Mouse (Mus musculus): Measurements from ENCODE around the gene Glul. TPM values are rescaled to one million over a fixed set of nuclear protein-coding genes. Genes with fewer than 3 reads are reported as not detected.

The Glul gene
- total and polyA plus RNA-seq, 3 experiments, result 22.6 to 49.1 (median 45.2) TPM

DNA sequence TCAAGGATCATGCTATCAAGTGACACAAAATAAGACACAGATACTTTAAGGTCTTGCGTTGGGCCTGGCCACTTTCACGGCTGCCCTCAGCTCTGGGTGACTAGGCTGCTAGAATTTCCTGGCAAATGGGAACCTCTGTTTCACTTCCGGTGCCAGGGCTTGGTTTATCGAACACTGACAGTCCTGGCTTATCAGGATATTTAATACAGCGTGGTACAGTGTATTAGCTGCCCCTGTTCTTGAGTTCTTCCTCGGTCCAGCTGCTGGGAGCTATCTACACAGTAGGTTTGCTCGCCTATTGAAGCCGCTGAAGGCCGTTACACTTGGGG, 10.2 kb downstream of the Glul start:
- dilution Hi-C loops (cut with MboI; ENCODE audit: extremely low pct_ligation_motif_present, extremely low pct_unique_long_range_greater_than_20kb, low sequenced_read_pairs), result no loop called here
- Histone ChIP-seq H3K27ac (ENCODE audit: insufficient read depth, low read depth) (no peak overlapping the region), H3K4me2 (ENCODE audit: insufficient read depth, low read depth, poor library complexity, severe bottlenecking) (no peak overlapping the region)

GRCm38 (mm10) chr1:153910423-153910822, 10.7 kb downstream of the Glul start:
- H3K27me3 ChIP-seq (replicated peaks), result no peaks in the 10 kb centered on the region
- peaks cover 0 to 6% of the 10 kb centered on the region in 2 experiments; a peak in 2 of 4 replicates for H3K4me1 ChIP-seq (ENCODE audit: control insufficient read depth in 1 of 2, insufficient read depth in 2 of 2)
- no peak overlapping the region for H3K9ac ChIP-seq (ENCODE audit: insufficient read depth, low read depth)
- dilution Hi-C loops (cut with MboI; ENCODE audit: extremely low pct_ligation_motif_present, extremely low pct_unique_long_range_greater_than_20kb, low sequenced_read_pairs) (no loop called here), in situ Hi-C loops (cut with MboI; ENCODE audit: low pct_ligation_motif_present, low pct_unique_long_range_greater_than_20kb, low sequenced_read_pairs) (no loop called here)
- H3K9me3 ChIP-seq (replicated peaks; ENCODE audit: low read length), result no peaks in the 10 kb centered on the region
- H3K36me3 ChIP-seq (replicated peaks in 1 of 2; ENCODE audit: control insufficient read depth in 1 of 2, insufficient read depth in 1 of 2, low read length in 1 of 2), result peaks cover 20 to 43% of the 10 kb centered on the region in 2 experiments
- H3K4me2 ChIP-seq (ENCODE audit: insufficient read depth, low read depth, poor library complexity, severe bottlenecking), result no peak overlapping the region
- no peak overlapping the region for H3K4me3 ChIP-seq (replicated peaks in 1 of 3; ENCODE audit: low read depth in 2 of 3, low read length in 2 of 3, poor library complexity in 1 of 3)
- no peak overlapping the region for H3K27ac ChIP-seq (ENCODE audit: insufficient read depth, low read depth)
- no peaks in the 10 kb centered on the region for H3K79me2 ChIP-seq (replicated peaks; ENCODE audit: control insufficient read depth, extremely low read depth, insufficient read depth, poor library complexity, severe bottlenecking)
- TF ChIP-seq MEF2A (IDR thresholded peaks at IDR 0.05; ENCODE audit: borderline replicate concordance, low read depth, low read length) (no peak), EP300 (IDR thresholded peaks at IDR 0.05; ENCODE audit: low read length) (no peak)
- DNase-seq (ENCODE audit: extremely low read depth), result no peak

More for the DNA sequence above, 10.2 kb downstream of the Glul start:
- Histone ChIP-seq H3K27me3 (replicated peaks) (no peaks in the 10 kb centered on the region), H3K4me1 (ENCODE audit: control insufficient read depth in 1 of 2, insufficient read depth in 2 of 2) (peaks cover 0 to 6% of the 10 kb centered on the region in 2 experiments; a peak in 2 of 4 replicates), H3K4me3 (replicated peaks in 1 of 3; ENCODE audit: low read depth in 2 of 3, low read length in 2 of 3, poor library complexity in 1 of 3) (no peak overlapping the region), H3K36me3 (replicated peaks in 1 of 2; ENCODE audit: control insufficient read depth in 1 of 2, insufficient read depth in 1 of 2, low read length in 1 of 2) (peaks cover 25 to 47% of the 10 kb centered on the region in 2 experiments), H3K9me3 (replicated peaks; ENCODE audit: low read length) (no peaks in the 10 kb centered on the region), H3K9ac (ENCODE audit: insufficient read depth, low read depth) (no peak overlapping the region), H3K79me2 (replicated peaks; ENCODE audit: control insufficient read depth, extremely low read depth, insufficient read depth, poor library complexity, severe bottlenecking) (no peaks in the 10 kb centered on the region)
- no peak for TF ChIP-seq GABPA (IDR thresholded peaks at IDR 0.05; ENCODE audit: insufficient replicate concordance, low read depth, low read length)
- TF ChIP-seq JUN (IDR thresholded peaks at IDR 0.05; ENCODE audit: insufficient read depth, low read depth, low read length), result no peak
- TF ChIP-seq MAFK (IDR thresholded peaks at IDR 0.05; ENCODE audit: insufficient replicate concordance, low read length), result no peak
- TF ChIP-seq PAX5 (IDR thresholded peaks at IDR 0.05; ENCODE audit: low read length), result no peak
- TF ChIP-seq TBP (conservative IDR thresholded peaks at IDR 0.05; ENCODE audit: low read depth, low read length), result no peak
- no peak for TF ChIP-seq JUND (conservative IDR thresholded peaks at IDR 0.05; ENCODE audit: low read depth, low read length)
- no peak for TF ChIP-seq CHD1 (IDR thresholded peaks at IDR 0.05; ENCODE audit: low read depth, low read length)
- DNase-seq (ENCODE audit: extremely low read depth), result no peak
- in situ Hi-C loops (cut with MboI; ENCODE audit: low pct_ligation_motif_present, low pct_unique_long_range_greater_than_20kb, low sequenced_read_pairs), result no loop called here

DNA sequence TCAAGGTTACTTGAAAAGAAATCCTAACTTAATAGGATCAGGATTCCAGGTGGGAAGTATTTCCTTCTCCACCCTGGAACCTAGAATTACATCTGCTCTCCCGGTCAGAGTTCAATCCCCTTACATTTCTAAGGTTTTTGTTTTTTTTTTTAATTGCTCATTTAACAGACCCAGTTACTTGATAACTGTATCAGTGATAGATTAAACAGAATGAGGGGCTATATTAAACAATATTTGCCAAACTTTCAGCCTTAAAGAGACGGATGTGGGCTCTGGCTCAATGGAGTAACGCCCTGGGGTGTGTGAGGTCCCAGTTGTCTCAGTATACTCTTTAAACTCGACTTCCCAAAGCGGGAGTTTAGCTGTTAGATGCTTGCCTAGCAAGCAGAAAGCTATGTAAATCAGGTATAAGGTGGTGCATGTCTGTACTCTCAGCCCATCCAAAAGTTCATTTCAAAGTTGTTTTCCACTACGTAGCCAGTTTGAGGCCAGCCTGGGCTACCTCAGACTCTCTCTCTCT, 11.6 kb downstream of the Glul start:
- in situ Hi-C loops (cut with MboI; ENCODE audit: low pct_ligation_motif_present, low pct_unique_long_range_greater_than_20kb, low sequenced_read_pairs) (no loop called here), dilution Hi-C loops (cut with MboI; ENCODE audit: extremely low pct_ligation_motif_present, extremely low pct_unique_long_range_greater_than_20kb, low sequenced_read_pairs) (no loop called here)
- no peaks in the 10 kb centered on the region for H3K27me3 ChIP-seq (replicated peaks)
- H3K36me3 ChIP-seq (replicated peaks in 1 of 2; ENCODE audit: control insufficient read depth in 1 of 2, insufficient read depth in 1 of 2, low read length in 1 of 2), result peaks cover 15 to 35% of the 10 kb centered on the region in 2 experiments
- peaks cover 0 to 6% of the 10 kb centered on the region in 2 experiments; a peak in 2 of 4 replicates for H3K4me1 ChIP-seq (ENCODE audit: control insufficient read depth in 1 of 2, insufficient read depth in 2 of 2)
- TF ChIP-seq MXI1 (IDR thresholded peaks at IDR 0.05; ENCODE audit: low read depth, low read length) (no peak), E2F4 (IDR thresholded peaks at IDR 0.05; ENCODE audit: insufficient replicate concordance, low read depth, low read length) (no peak), KAT2A (IDR thresholded peaks at IDR 0.05; ENCODE audit: insufficient replicate concordance, low read length) (no peak), CTCF (conservative IDR thresholded peaks at IDR 0.05 in 1 of 2, IDR thresholded peaks at IDR 0.05 in 1 of 2; ENCODE audit: low read depth in 2 of 2, low read length in 2 of 2) (no peak), PAX5 (IDR thresholded peaks at IDR 0.05; ENCODE audit: low read length) (no peak), ETS1 (conservative IDR thresholded peaks at IDR 0.05; ENCODE audit: low read depth, low read length) (no peak), ZMIZ1 (IDR thresholded peaks at IDR 0.05; ENCODE audit: low read depth, low read length) (no peak), NRF1 (IDR thresholded peaks at IDR 0.05; ENCODE audit: low read depth, low read length) (no peak), TCF12 (IDR thresholded peaks at IDR 0.05; ENCODE audit: low read depth, low read length) (no peak), CHD2 (IDR thresholded peaks at IDR 0.05; ENCODE audit: low read length) (no peak), POLR2AphosphoS2 (IDR thresholded peaks at IDR 0.05; ENCODE audit: low read depth, low read length) (no peak), MAX (IDR thresholded peaks at IDR 0.05; ENCODE audit: low read length) (no peak), JUND (conservative IDR thresholded peaks at IDR 0.05; ENCODE audit: low read depth, low read length) (no peak), SMC3 (IDR thresholded peaks at IDR 0.05; ENCODE audit: low read depth, low read length) (no peak), USF2 (conservative IDR thresholded peaks at IDR 0.05; ENCODE audit: low read depth, low read length) (no peak), CHD1 (IDR thresholded peaks at IDR 0.05; ENCODE audit: low read depth, low read length) (no peak), ZKSCAN1 (IDR thresholded peaks at IDR 0.05; ENCODE audit: borderline replicate concordance, low read depth, low read length) (no peak), MAZ (IDR thresholded peaks at IDR 0.05; ENCODE audit: low read depth, low read length) (no peak), MEF2A (IDR thresholded peaks at IDR 0.05; ENCODE audit: borderline replicate concordance, low read depth, low read length) (no peak), POLR2A (IDR thresholded peaks at IDR 0.05; ENCODE audit: low read depth, low read length) (no peak)
- H3K79me2 ChIP-seq (replicated peaks; ENCODE audit: control insufficient read depth, extremely low read depth, insufficient read depth, poor library complexity, severe bottlenecking), result no peaks in the 10 kb centered on the region
- H3K4me2 ChIP-seq (ENCODE audit: insufficient read depth, low read depth, poor library complexity, severe bottlenecking), result no peak overlapping the region
- no peak overlapping the region for H3K9ac ChIP-seq (ENCODE audit: insufficient read depth, low read depth)
- H3K9me3 ChIP-seq (replicated peaks; ENCODE audit: low read length), result no peaks in the 10 kb centered on the region
- no peak for DNase-seq (ENCODE audit: extremely low read depth)
- no peak overlapping the region for H3K4me3 ChIP-seq (replicated peaks in 1 of 3; ENCODE audit: low read depth in 2 of 3, low read length in 2 of 3, poor library complexity in 1 of 3)
- H3K27ac ChIP-seq (ENCODE audit: insufficient read depth, low read depth), result no peak overlapping the region
